Mouse (Mus musculus): Measurements from ENCODE around the gene Fscn3. TPM values are rescaled to one million over a fixed set of nuclear protein-coding genes. Genes with fewer than 3 reads are reported as not detected.

The Fscn3 gene
- total RNA-seq, 2 experiments from 2014 or later = not detected

DNA sequence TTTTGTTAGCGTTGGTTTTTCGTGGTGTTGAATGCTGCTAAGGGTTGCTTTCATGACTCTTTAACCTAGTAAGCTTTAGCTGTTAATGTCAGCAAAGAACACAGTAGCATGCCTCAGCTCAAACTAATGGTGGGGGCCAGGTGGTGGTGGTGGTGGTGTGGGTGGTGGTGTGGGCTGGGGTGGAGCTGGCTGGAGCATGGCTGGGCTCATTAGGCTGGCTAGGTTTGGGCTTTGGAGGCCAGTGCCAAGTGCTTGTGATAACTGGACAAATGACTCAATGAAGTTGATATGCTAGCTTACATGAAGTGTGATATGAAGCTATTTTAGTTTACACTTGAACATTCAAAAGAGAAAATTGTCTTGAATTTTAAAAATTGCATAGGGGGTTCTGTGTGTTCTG, 58.4 kb downstream of the Fscn3 start:
- DNase-seq (ENCODE audit: low spot score in 2 of 2) = no peak

DNA sequence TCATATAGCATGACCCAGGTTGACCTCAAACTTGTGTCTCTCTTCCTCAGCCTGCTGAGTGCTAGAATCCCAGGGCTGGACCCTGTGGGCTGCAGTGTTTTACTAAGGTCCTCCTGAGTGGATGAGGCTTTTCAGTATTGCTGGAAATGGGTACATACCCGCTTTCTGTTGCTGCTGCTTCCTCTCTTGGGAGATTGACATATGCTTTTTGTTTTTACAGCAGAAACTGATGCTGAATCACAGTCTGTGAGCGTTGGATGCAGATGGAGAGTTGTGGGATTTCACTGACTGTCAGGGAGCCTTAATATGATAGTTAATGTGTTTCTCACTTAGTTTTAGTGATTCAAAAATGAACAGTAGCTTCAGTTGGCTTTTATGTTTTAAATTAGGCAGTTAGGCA, 58.9 kb downstream of the Fscn3 start:
- DNase-seq (ENCODE audit: low spot score in 2 of 2) = no peak

DNA sequence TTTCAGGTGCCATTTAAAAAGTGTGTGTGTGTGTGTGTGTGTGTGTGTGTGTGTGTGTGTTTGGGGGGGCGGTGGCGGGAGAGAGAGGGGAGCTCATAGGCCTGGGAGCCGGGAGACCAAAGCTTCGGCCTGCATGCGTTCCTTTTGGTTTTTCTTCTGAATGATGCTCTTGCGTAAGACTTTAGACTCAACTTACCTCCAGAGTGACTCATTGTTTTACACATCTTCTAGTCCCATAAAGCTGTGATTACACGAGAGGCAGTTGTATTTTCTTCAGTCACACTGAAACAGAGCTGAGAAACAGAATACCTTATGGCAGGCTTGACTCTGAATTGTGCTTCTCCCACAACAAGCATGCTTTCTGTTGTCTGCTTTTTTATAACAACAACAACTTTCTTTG, 59.3 kb downstream of the Fscn3 start:
- no peak for DNase-seq (ENCODE audit: low spot score in 2 of 2)

Other genes starting within 250 kb of the Fscn3 start
- gene Zfp800, start 29.8 kb upstream of the Fscn3 start, total RNA-seq (2021) = 10 to 100 TPM; 23.6 to 25.7 TPM
- gene Arf5, start 4.2 kb upstream of the Fscn3 start, total RNA-seq (2021) = 100 to 1,000 TPM; 202 to 211 TPM
- 10 to 100 TPM; 17.3 to 20.6 TPM for gene Gcc1, start 601 bp downstream of the Fscn3 start, total RNA-seq (2021)
- not detected for gene Pax4, start 21.6 kb downstream of the Fscn3 start, total RNA-seq (2021)
- 100 to 1,000 TPM; 148 to 163 TPM for gene Snd1, start 47.4 kb downstream of the Fscn3 start, total RNA-seq (2021)

Data from adrenal gland, postnatal 4 days (tissue).